Mouse (Mus musculus) megakaryocyte, embryonic 14.5 days (primary cell): ENCODE results near the gene Nipal1.

Experiments
- FLI1 ChIP-seq: IDR thresholded peaks from 2 replicates; pipeline ENCODE4 v1.6.1; 2012; ENCODE audit warnings: low read length, inconsistent platforms, mixed read lengths
- GATA1 ChIP-seq: IDR thresholded peaks from 3 replicates; pipeline ENCODE4 v1.6.1; 2012; ENCODE audit warnings: mixed read lengths, low read length, inconsistent platforms, borderline replicate concordance

- no peak for TF ChIP-seq GATA1
- TF ChIP-seq FLI1 = no peak
Observed at GRCm38 (mm10) chr5:72603138-72603537, 44.5 kb upstream of the Nipal1 start.
